Mouse (Mus musculus) thymus, adult 2 months (tissue): ENCODE results near the gene Prkag1. TPM values are rescaled to one million over a fixed set of nuclear protein-coding genes. Genes with fewer than 3 reads are reported as not detected.
A peak's percentile ranks its signal among the peaks of the same experiment; 100 is the strongest.

Source experiments
- DNase-seq: peaks from one replicate; pipeline ENCODE4 v3.0.0; 2021
- H3K27ac ChIP-seq: fragments of 200-500 bp; 2 replicates; pipeline ENCODE4 v1.5.1; 2012; ENCODE audit warnings: low read length, control low read depth; ENCODE audit not compliant: control insufficient read depth, insufficient read depth
- H3K27me3 ChIP-seq: fragments of 200-500 bp; 2 replicates; pipeline ENCODE4 v1.6.1; 2012; ENCODE audit warnings: mild to moderate bottlenecking, low read length, moderate library complexity, mixed read lengths; ENCODE audit not compliant: control insufficient read depth, insufficient read depth
- H3K36me3 ChIP-seq: fragments of 200-500 bp; 2 replicates; pipeline ENCODE4 v1.6.1; 2012; ENCODE audit warnings: mild to moderate bottlenecking, low read length, moderate library complexity; ENCODE audit not compliant: control insufficient read depth, insufficient read depth
- H3K4me1 ChIP-seq: fragments of 200-500 bp; replicated peaks from 2 replicates; pipeline ENCODE4 v1.6.1; 2012; ENCODE audit warnings: low read length; ENCODE audit not compliant: control insufficient read depth, insufficient read depth
- H3K4me3 ChIP-seq: fragments of 200-500 bp; 2 replicates; pipeline ENCODE4 v1.5.1; 2012; ENCODE audit warnings: mild to moderate bottlenecking, low read length, control low read depth, moderate library complexity; ENCODE audit not compliant: control insufficient read depth, insufficient read depth
- CTCF ChIP-seq: fragments of 200-500 bp; IDR thresholded peaks from 2 replicates; pipeline ENCODE4 v1.5.1; 2012; ENCODE audit warnings: mild to moderate bottlenecking, control low read depth, low read length, moderate library complexity, borderline replicate concordance; ENCODE audit not compliant: control insufficient read depth, poor library complexity, insufficient read depth; ENCODE audit errors: extremely low read depth
- POLR2A ChIP-seq: fragments of 200-500 bp; IDR thresholded peaks from 2 replicates; pipeline ENCODE4 v1.6.1; 2012; ENCODE audit warnings: mild to moderate bottlenecking, low read length, control low read depth, moderate library complexity; ENCODE audit not compliant: control insufficient read depth, poor library complexity, insufficient read depth; ENCODE audit errors: extremely low read depth
- WGBS: fragments of 180-500 bp; shearing (Covaris S2); methylation state at CpG from one replicate; pipeline ENCODE4 v1.1.7; 2018; 5-methylcytosine and 5-hydroxymethylcytosine counted together
- polyA plus RNA-seq: library from polyadenylated mRNA; depleted of rRNA; stranded (reverse); fragments of >200 nt; gene quantifications from 2 replicates; pipeline ENCODE4 v1.2.3, GENCODE M21; 2012

Prkag1 gene
- polyA plus RNA-seq, 1 experiment = 105 TPM

- Histone ChIP-seq H3K4me3 (no peak overlapping the region), H3K27ac (no peak overlapping the region), H3K4me1 (peaks cover 15% of the 10 kb centered on the region; the same call in 1 of the 2 replicates), H3K27me3 (peaks cover 44% of the 10 kb centered on the region), H3K36me3 (no peaks in the 10 kb centered on the region)
- 3% methylated on average over 23 of the region's 23 CpGs for WGBS
- no peak for DNase-seq
- TF ChIP-seq CTCF (no peak), POLR2A (no peak)
These were observed 40.6 kb downstream of the Prkag1 start for GRCm38 (mm10) chr15:98790761-98791160.

DNA sequence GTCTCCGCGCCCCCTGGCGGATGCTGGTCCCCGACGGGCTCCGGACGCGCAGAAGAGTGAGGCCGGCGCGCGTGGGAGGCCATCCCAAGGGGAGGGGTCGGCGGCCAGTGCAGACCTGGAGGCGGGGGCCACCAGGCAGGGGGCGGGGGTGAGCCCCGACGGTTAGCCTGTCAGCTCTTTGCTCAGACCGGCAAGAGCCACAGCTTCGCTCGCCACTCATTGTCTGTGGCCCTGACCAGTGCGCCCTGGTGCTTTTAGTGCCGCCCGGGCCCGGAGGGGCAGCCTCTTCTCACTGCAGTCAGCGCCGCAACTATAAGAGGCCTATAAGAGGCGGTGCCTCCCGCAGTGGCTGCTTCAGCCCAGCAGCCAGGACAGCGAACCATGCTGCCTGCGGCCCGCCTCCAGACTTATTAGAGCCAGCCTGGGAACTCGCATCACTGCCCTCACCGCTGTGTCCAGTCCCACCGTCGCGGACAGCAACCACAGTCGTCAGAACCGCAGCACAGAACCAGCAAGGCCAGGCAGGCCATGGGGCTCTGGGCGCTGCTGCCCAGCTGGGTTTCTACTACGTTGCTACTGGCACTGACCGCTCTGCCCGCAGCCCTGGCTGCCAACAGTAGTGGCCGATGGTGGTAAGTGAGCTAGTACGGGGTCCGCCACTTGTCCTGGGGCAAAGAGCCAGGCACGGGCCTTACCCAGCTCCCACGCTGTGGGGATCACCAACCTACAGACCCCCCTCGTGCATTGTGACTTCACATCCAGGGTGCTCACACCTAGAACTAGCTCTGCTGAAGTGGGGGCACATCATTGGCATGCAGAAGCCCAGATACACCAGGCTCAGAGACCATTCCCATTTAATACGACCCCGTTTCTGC, 41.4 kb downstream of the Prkag1 start, which contains the start of gene Wnt1:
TSS of gene Wnt1 (plus strand) at position 197 of the 875 bp plus-strand sequence.
- Histone ChIP-seq H3K4me3 (no peak within 1 kb of the TSS), H3K36me3 (no peaks in the 10 kb centered on the region), H3K4me1 (peaks cover 15% of the 10 kb centered on the region; the same call in 1 of the 2 replicates), H3K27ac (no peak within 1 kb of the TSS), H3K27me3 (peaks cover 45% of the 10 kb centered on the region)
- 10% methylated on average over 51 of the region's 51 CpGs for WGBS
- peak; percentile 69 for DNase-seq
- TF ChIP-seq CTCF = peak; percentile 77; the same call in 1 of the 2 replicates
- no peak for TF ChIP-seq POLR2A

DNA sequence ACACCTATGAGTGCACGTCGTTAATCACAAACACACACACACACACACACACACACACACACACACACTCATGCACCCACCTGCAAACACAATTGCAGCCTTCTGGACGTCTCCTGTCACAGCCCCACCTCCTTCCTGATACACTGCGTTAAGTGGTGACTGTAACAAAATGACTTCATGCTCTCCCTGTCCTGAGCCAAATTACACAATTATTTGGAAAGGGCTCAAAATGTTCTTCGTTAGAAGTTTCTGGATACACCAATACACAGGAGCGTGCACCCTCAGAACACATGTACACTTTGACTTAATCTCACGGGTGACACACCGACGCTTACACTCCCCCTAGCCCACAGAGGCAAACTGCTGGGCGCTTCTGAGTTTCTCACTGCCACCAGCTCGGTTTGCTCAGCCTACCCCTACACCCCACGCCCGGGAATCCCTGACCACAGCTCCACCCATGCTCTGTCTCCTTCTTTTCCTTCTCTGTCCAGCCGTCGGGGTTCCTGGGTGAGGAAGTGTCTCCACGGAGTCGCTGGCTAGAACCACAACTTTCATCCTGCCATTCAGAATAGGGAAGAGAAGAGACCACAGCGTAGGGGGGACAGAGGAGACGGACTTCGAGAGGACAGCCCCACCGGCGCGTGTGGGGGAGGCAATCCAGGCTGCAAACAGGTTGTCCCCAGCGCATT, 42.2 kb downstream of the Prkag1 start:
- no peak for DNase-seq
- Histone ChIP-seq H3K4me1 (peaks cover 15% of the 10 kb centered on the region; the same call in 1 of the 2 replicates), H3K36me3 (no peaks in the 10 kb centered on the region), H3K27ac (no peak overlapping the region), H3K27me3 (peaks cover 44% of the 10 kb centered on the region), H3K4me3 (no peak overlapping the region)
- 9% methylated on average over 24 of the region's 24 CpGs for WGBS
- TF ChIP-seq POLR2A (no peak), CTCF (no peak)

DNA sequence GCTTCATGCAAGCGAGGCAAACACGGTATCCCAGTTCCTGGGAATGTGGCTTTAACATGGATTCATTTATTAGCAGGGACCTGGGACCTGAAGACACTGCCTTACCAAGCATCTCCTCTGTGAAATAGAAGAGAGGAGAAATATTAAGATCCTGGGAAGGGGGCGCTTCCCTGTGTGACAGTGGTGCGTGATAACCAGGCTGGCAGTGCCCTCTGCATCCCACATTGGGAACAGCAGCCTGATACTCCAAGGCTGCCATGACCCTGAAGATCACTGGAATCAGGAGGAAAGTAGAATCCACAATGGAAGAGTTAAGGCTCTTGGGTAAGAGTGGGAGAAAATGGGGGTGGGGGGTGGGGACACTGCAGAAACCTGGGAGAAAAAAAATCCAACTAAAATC, 43.4 kb downstream of the Prkag1 start:
- no peak overlapping the region for H3K4me3 ChIP-seq
- H3K27me3 ChIP-seq = peaks cover 33% of the 10 kb centered on the region
- no peak for DNase-seq
- TF ChIP-seq POLR2A (no peak), CTCF (no peak)
- 41% methylated on average over 4 of the region's 4 CpGs for WGBS
- H3K4me1 ChIP-seq = peaks cover 14% of the 10 kb centered on the region; the same call in 1 of the 2 replicates
- no peaks in the 10 kb centered on the region for H3K36me3 ChIP-seq
- no peak overlapping the region for H3K27ac ChIP-seq

DNA sequence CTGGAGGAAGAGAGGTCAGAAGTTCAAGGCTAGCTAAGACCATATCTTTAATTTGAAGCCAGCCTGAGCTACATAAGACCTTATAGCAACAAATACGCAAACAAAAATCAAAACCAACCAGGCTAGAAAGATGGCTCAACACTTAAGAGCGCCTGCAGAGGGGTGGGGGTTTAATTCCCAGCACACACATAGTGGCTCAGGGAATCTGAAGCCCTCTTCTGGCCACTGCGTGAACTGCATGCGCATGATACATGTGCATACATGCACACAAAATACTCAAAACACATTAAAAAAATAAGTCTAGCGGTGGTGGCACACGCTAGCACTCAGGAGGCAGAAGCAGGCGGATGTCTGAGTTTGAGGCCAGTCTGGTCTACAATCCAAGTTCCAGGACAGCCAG, 45.6 kb downstream of the Prkag1 start:
- no peak overlapping the region for H3K4me3 ChIP-seq
- peaks cover 17% of the 10 kb centered on the region for H3K27me3 ChIP-seq
- no peaks in the 10 kb centered on the region for H3K36me3 ChIP-seq
- H3K27ac ChIP-seq = no peak overlapping the region
- TF ChIP-seq POLR2A (no peak), CTCF (peak; percentile 28; the same call in 1 of the 2 replicates)
- H3K4me1 ChIP-seq = peaks cover 2% of the 10 kb centered on the region; the same call in 1 of the 2 replicates
- no peak for DNase-seq
- 71% methylated on average over 7 of the region's 7 CpGs for WGBS

DNA sequence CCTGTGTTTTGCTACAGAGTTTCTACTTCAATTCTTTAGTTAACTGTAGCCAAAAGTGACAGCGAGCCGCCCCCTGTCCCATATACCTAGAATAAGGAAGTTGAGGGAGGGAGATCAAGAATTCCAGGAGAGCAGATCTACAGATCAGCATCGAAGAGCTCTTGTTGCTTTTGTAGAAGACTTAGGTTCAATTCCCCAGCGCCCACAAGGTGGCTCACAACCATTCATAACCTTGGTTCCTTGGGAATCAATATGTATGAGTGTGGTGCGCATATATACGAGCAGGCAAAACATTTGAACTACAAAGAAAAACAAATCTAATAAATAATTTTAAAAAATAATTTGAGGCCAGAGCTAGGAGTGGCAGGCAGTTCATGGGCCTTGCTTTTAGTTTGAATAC, 50.2 kb downstream of the Prkag1 start:
- WGBS = 61% methylated on average over 6 of the region's 6 CpGs
- H3K27me3 ChIP-seq = peaks cover 39% of the 10 kb centered on the region

More for the DNA sequence above, 50.2 kb downstream of the Prkag1 start:
- no peak for TF ChIP-seq POLR2A
- TF ChIP-seq CTCF = no peak
- H3K4me3 ChIP-seq = no peak overlapping the region
- H3K4me1 ChIP-seq = peaks cover 18% of the 10 kb centered on the region
- no peak overlapping the region for H3K27ac ChIP-seq
- DNase-seq = no peak
- H3K36me3 ChIP-seq = no peaks in the 10 kb centered on the region
